Mouse (Mus musculus) stomach, embryonic 16.5 days (tissue): ENCODE results near the gene Pyroxd1. TPM values are rescaled to one million over a fixed set of nuclear protein-coding genes. Genes with fewer than 3 reads are reported as not detected.

ENCODE experiments used
- ATAC-seq: fragments of 200-750 bp; cut with Nextera tagmentation; 2 replicates; pipeline ENCODE4 v1.8.0; 2017; ENCODE audit warnings: moderate number of reproducible peaks, moderate TSS enrichment; ENCODE audit not compliant: insufficient read depth, low FRiP score
- H3K27ac ChIP-seq: fragments of 300-500 bp; sonication (generic); 2 replicates; pipeline ENCODE4 v1.5.1; 2014; ENCODE audit warnings: low read length
- H3K27me3 ChIP-seq: fragments of 300-500 bp; sonication (generic); 2 replicates; pipeline ENCODE4 v1.6.1; 2014; ENCODE audit warnings: low read length, control low read depth, mixed read lengths; ENCODE audit not compliant: control insufficient read depth, insufficient read depth
- H3K36me3 ChIP-seq: fragments of 300-500 bp; sonication (generic); 2 replicates; pipeline ENCODE4 v1.6.1; 2014; ENCODE audit warnings: low read length; ENCODE audit not compliant: control insufficient read depth, insufficient read depth
- H3K4me1 ChIP-seq: fragments of 300-500 bp; sonication (generic); 2 replicates; pipeline ENCODE4 v1.6.1; 2014; ENCODE audit warnings: low read length, control low read depth, mixed read lengths; ENCODE audit not compliant: control insufficient read depth, insufficient read depth
- H3K4me2 ChIP-seq: fragments of 300-500 bp; sonication (generic); 2 replicates; pipeline ENCODE4 v1.6.1; 2014; ENCODE audit warnings: low read depth, low read length, mixed read lengths
- H3K4me3 ChIP-seq: fragments of 300-500 bp; sonication (generic); replicated peaks from 2 replicates; pipeline ENCODE4 v1.5.1; 2014; ENCODE audit warnings: mild to moderate bottlenecking, low read length
- H3K9ac ChIP-seq: fragments of 300-500 bp; sonication (generic); 2 replicates; pipeline ENCODE4 v1.6.1; 2014; ENCODE audit warnings: low read length
- H3K9me3 ChIP-seq: fragments of 300-500 bp; sonication (generic); replicated peaks from 2 replicates; pipeline ENCODE4 v1.6.1; 2016; ENCODE audit warnings: low read length, control low read depth; ENCODE audit not compliant: control insufficient read depth
- WGBS: fragments of 180-500 bp; shearing (Covaris S2); extraction: QIAGEN DNeasy Blood & Tissue Kit; methylation state at CpG from one replicate; pipeline ENCODE4 v1.1.7; 2014; 5-methylcytosine and 5-hydroxymethylcytosine counted together
- polyA plus RNA-seq: library from polyadenylated mRNA; unstranded; fragments of >200 nt; fragmentation: Nextera tagmentation; extraction: Ambion mirVana; gene quantifications from 2 replicates; pipeline ENCODE4 v1.2.1, GENCODE M21; 2015

The Pyroxd1 gene
- polyA plus RNA-seq, 1 experiment from 2014 or later, result 18.5 TPM

- no peaks in the 10 kb centered on the region for H3K9me3 ChIP-seq
- no peak overlapping the region for H3K4me3 ChIP-seq
- H3K27ac ChIP-seq, result no peak overlapping the region
- peaks cover 14% of the 10 kb centered on the region; the same call in 1 of the 2 replicates for H3K36me3 ChIP-seq
- H3K27me3 ChIP-seq, result no peaks in the 10 kb centered on the region
- 77% methylated on average over 8 of the region's 8 CpGs for WGBS
- H3K4me2 ChIP-seq, result no peak overlapping the region
- ATAC-seq, result no peak
- no peak overlapping the region for H3K9ac ChIP-seq
- no peaks in the 10 kb centered on the region for H3K4me1 ChIP-seq
Measured at GRCm38 (mm10) chr6:142365742-142366472, 20.5 kb downstream of the Pyroxd1 start.

- WGBS, result 90% methylated on average over 10 of the region's 10 CpGs
- Histone ChIP-seq H3K27me3 (no peaks in the 10 kb centered on the region), H3K4me3 (no peak overlapping the region), H3K4me1 (no peaks in the 10 kb centered on the region), H3K9ac (no peak overlapping the region), H3K4me2 (no peak overlapping the region), H3K27ac (no peak overlapping the region), H3K36me3 (peaks cover 14% of the 10 kb centered on the region; the same call in 1 of the 2 replicates), H3K9me3 (no peaks in the 10 kb centered on the region)
- ATAC-seq, result no peak
Measured at GRCm38 (mm10) chr6:142366473-142367018, 21.1 kb downstream of the Pyroxd1 start.

- no peak for ATAC-seq
- H3K27me3 ChIP-seq, result no peaks in the 10 kb centered on the region
- H3K4me1 ChIP-seq, result no peaks in the 10 kb centered on the region
- no peak overlapping the region for H3K9ac ChIP-seq
- no peak overlapping the region for H3K27ac ChIP-seq
- peaks cover 14% of the 10 kb centered on the region; the same call in 1 of the 2 replicates for H3K36me3 ChIP-seq
- no peak overlapping the region for H3K4me2 ChIP-seq
- WGBS, result 87% methylated on average over 3 of the region's 3 CpGs
- H3K4me3 ChIP-seq, result no peak overlapping the region
- H3K9me3 ChIP-seq, result no peaks in the 10 kb centered on the region
Measured at GRCm38 (mm10) chr6:142367565-142367964, 22.1 kb downstream of the Pyroxd1 start.

- Histone ChIP-seq H3K9ac (no peak overlapping the region), H3K4me3 (no peak overlapping the region), H3K36me3 (peaks cover 11% of the 10 kb centered on the region; the same call in 1 of the 2 replicates), H3K9me3 (no peaks in the 10 kb centered on the region), H3K27me3 (no peaks in the 10 kb centered on the region), H3K27ac (no peak overlapping the region), H3K4me1 (no peaks in the 10 kb centered on the region), H3K4me2 (no peak overlapping the region)
- no peak for ATAC-seq
- WGBS, result 84% methylated on average over 3 of the region's 3 CpGs
Measured at GRCm38 (mm10) chr6:142369568-142369967, 24.1 kb downstream of the Pyroxd1 start.

- Histone ChIP-seq H3K27me3 (no peaks in the 10 kb centered on the region), H3K4me3 (no peak overlapping the region), H3K36me3 (peaks cover 7% of the 10 kb centered on the region), H3K4me2 (no peak overlapping the region), H3K9me3 (no peaks in the 10 kb centered on the region), H3K4me1 (no peaks in the 10 kb centered on the region), H3K9ac (no peak overlapping the region), H3K27ac (no peak overlapping the region)
- WGBS, result 55% methylated on average over 1 of the region's 1 CpGs
- ATAC-seq, result no peak
Measured at GRCm38 (mm10) chr6:142377081-142377480, 31.6 kb downstream of the Pyroxd1 start.

- H3K27ac ChIP-seq, result no peak overlapping the region
- no peaks in the 10 kb centered on the region for H3K9me3 ChIP-seq
- no peak overlapping the region for H3K9ac ChIP-seq
- H3K4me1 ChIP-seq, result no peaks in the 10 kb centered on the region
- ATAC-seq, result no peak
- H3K27me3 ChIP-seq, result no peaks in the 10 kb centered on the region
- H3K4me3 ChIP-seq, result no peak overlapping the region
- H3K4me2 ChIP-seq, result no peak overlapping the region
- 82% methylated on average over 8 of the region's 8 CpGs for WGBS
- peaks cover 7% of the 10 kb centered on the region for H3K36me3 ChIP-seq
Measured at GRCm38 (mm10) chr6:142378576-142379330, 33.3 kb downstream of the Pyroxd1 start.

- ATAC-seq, result no peak
- WGBS, result 87% methylated on average over 6 of the region's 6 CpGs
- H3K9ac ChIP-seq, result no peak overlapping the region
- H3K27ac ChIP-seq, result no peak overlapping the region
- H3K36me3 ChIP-seq, result peaks cover 7% of the 10 kb centered on the region
- H3K4me3 ChIP-seq, result no peak overlapping the region
- no peaks in the 10 kb centered on the region for H3K9me3 ChIP-seq
- H3K4me1 ChIP-seq, result no peaks in the 10 kb centered on the region
- H3K27me3 ChIP-seq, result no peaks in the 10 kb centered on the region
- H3K4me2 ChIP-seq, result no peak overlapping the region
Measured at GRCm38 (mm10) chr6:142379961-142380360, 34.5 kb downstream of the Pyroxd1 start.

GRCm38 (mm10) chr6:142381615-142382014 is 36.2 kb downstream of the Pyroxd1 start:
- Histone ChIP-seq H3K4me1 (no peaks in the 10 kb centered on the region), H3K9me3 (no peaks in the 10 kb centered on the region), H3K4me2 (no peak overlapping the region), H3K4me3 (no peak overlapping the region), H3K27me3 (no peaks in the 10 kb centered on the region), H3K27ac (no peak overlapping the region), H3K9ac (no peak overlapping the region), H3K36me3 (peaks cover 1% of the 10 kb centered on the region)
- 90% methylated on average over 7 of the region's 7 CpGs for WGBS
- no peak for ATAC-seq

- H3K27me3 ChIP-seq, result no peaks in the 10 kb centered on the region
- H3K9ac ChIP-seq, result no peak overlapping the region
- H3K27ac ChIP-seq, result no peak overlapping the region
- H3K4me3 ChIP-seq, result no peak overlapping the region
- no peak for ATAC-seq
- H3K4me2 ChIP-seq, result no peak overlapping the region
- peaks cover 4% of the 10 kb centered on the region; the same call in 1 of the 2 replicates for H3K4me1 ChIP-seq
- WGBS, result 91% methylated on average over 9 of the region's 9 CpGs
- no peaks in the 10 kb centered on the region for H3K36me3 ChIP-seq
- no peaks in the 10 kb centered on the region for H3K9me3 ChIP-seq
Measured at GRCm38 (mm10) chr6:142384521-142384920, 39.1 kb downstream of the Pyroxd1 start.
